Mouse (Mus musculus): Measurements from ENCODE around the gene S100z. TPM values are rescaled to one million over a fixed set of nuclear protein-coding genes. Genes with fewer than 3 reads are reported as not detected.

The S100z gene
- polyA plus RNA-seq, 1 experiment from 2014 or later: not detected

DNA sequence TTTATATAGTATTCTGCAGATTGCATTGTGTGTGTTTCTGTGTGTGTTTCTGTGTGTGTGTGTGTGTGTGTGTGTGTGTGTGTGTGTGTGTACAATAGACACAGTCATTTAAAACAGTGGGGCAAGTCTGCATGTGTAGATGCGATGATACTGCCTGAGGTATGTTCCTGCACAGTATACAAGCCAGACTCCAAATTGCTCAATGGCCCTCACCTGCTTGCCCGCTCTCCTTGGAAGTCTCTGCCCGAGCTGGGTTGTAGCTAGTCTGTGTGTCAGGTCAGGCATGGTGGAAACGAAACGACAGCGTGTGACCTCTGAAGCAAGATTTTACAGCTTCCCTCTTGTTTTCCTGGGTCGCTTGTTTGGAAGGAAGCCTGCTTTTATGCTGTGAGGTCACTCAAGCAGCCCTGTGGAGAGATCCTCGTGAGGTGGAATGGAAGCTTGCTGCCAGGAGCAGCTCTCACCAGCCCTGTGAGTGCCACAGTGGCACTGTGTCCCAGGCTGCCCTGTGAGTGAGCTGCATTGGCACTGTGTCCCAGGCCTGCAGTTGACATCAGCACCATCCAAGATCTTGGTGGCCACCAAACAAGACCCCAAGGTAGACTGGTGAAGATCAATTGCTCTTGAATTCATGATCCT lies 24.9 kb upstream of the S100z start:
- no peaks in the 10 kb centered on the region for H3K9me3 ChIP-seq (ENCODE audit: control insufficient read depth, low read length)
- no peaks in the 10 kb centered on the region for H3K27me3 ChIP-seq (replicated peaks; ENCODE audit: control insufficient read depth, insufficient read depth, low read length)
- H3K4me1 ChIP-seq (replicated peaks; ENCODE audit: control insufficient read depth, insufficient read depth, low read length): no peaks in the 10 kb centered on the region
- 73% methylated on average over 8 of the region's 8 CpGs for WGBS
- no peak overlapping the region for H3K4me2 ChIP-seq
- H3K27ac ChIP-seq (ENCODE audit: low read depth, low read length): no peak overlapping the region
- DNase-seq (ENCODE audit: low spot score) (no peak), ATAC-seq (replicated peaks; ENCODE audit: low FRiP score) (no peak)
- H3K36me3 ChIP-seq (ENCODE audit: control insufficient read depth, insufficient read depth, low read length): no peaks in the 10 kb centered on the region
- H3K4me3 ChIP-seq (ENCODE audit: low read depth, low read length): no peak overlapping the region
- no peak overlapping the region for H3K9ac ChIP-seq (ENCODE audit: low read depth, low read length)

- Histone ChIP-seq H3K36me3 (ENCODE audit: control insufficient read depth, insufficient read depth, low read length) (no peaks in the 10 kb centered on the region), H3K4me2 (no peak overlapping the region), H3K4me1 (replicated peaks; ENCODE audit: control insufficient read depth, insufficient read depth, low read length) (no peaks in the 10 kb centered on the region), H3K27me3 (replicated peaks; ENCODE audit: control insufficient read depth, insufficient read depth, low read length) (no peaks in the 10 kb centered on the region), H3K27ac (ENCODE audit: low read depth, low read length) (no peak overlapping the region), H3K9ac (ENCODE audit: low read depth, low read length) (no peak overlapping the region), H3K4me3 (ENCODE audit: low read depth, low read length) (no peak overlapping the region), H3K9me3 (ENCODE audit: control insufficient read depth, low read length) (no peaks in the 10 kb centered on the region)
- ATAC-seq (replicated peaks; ENCODE audit: low FRiP score) (no peak), DNase-seq (ENCODE audit: low spot score) (no peak)
- 85% methylated on average over 3 of the region's 3 CpGs for WGBS
Measured at GRCm38 (mm10) chr13:95496601-95497000, 18.1 kb upstream of the S100z start.

DNA sequence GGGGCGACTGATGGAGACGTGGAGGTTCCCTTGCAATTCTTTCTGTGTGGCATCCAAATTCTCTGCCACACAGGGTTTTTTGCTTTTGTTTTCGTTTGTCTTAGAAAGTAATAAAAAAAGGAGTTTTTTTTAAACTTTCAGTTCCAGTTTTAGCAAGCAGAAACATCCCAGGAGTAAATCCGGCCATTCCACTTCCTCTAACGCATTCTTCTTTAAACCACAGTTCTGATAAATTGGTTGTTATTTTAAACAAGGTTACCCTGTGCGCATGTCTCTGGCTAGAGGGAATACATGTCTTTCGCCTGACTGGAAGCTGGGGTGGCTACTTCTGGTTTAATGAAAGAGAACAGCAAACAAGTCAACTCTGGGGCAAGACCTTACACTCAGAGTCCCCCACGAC lies 16.3 kb upstream of the S100z start:
- H3K4me1 ChIP-seq (replicated peaks; ENCODE audit: control insufficient read depth, insufficient read depth, low read length): no peaks in the 10 kb centered on the region
- H3K36me3 ChIP-seq (ENCODE audit: control insufficient read depth, insufficient read depth, low read length): no peaks in the 10 kb centered on the region
- no peak overlapping the region for H3K4me3 ChIP-seq (ENCODE audit: low read depth, low read length)
- no peaks in the 10 kb centered on the region for H3K9me3 ChIP-seq (ENCODE audit: control insufficient read depth, low read length)
- ATAC-seq (replicated peaks; ENCODE audit: low FRiP score): no peak
- H3K27ac ChIP-seq (ENCODE audit: low read depth, low read length): no peak overlapping the region
- DNase-seq (ENCODE audit: low spot score): no peak
- WGBS: 56% methylated on average over 8 of the region's 8 CpGs
- H3K9ac ChIP-seq (ENCODE audit: low read depth, low read length): no peak overlapping the region
- H3K4me2 ChIP-seq: no peak overlapping the region
- no peaks in the 10 kb centered on the region for H3K27me3 ChIP-seq (replicated peaks; ENCODE audit: control insufficient read depth, insufficient read depth, low read length)

- WGBS: 62% methylated on average over 5 of the region's 5 CpGs
Measured at GRCm38 (mm10) chr13:95493296-95493695, 14.8 kb upstream of the S100z start.

DNA sequence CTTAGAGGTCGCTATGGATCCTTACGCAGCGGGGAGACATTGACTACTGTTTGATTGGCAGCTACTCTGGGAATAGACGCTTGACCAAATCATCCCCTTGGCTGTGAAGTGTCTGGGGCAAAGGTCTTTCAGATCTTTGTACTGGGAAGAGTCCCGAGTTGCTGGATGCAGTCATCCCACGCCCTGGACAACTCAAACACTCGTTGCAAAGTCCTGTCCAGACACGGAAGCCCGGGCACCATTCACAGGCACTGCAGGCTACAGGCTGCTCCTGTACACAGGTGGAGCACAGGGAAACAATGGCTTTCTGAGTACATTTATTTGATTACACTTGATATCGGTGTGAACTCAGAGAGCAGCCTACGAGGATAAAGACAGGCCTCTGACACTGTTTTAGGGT lies 12.8 kb upstream of the S100z start:
- H3K4me3 ChIP-seq (ENCODE audit: low read depth, low read length): no peak overlapping the region
- DNase-seq (ENCODE audit: low spot score) (no peak), ATAC-seq (replicated peaks; ENCODE audit: low FRiP score) (no peak)
- no peaks in the 10 kb centered on the region for H3K27me3 ChIP-seq (replicated peaks; ENCODE audit: control insufficient read depth, insufficient read depth, low read length)
- H3K36me3 ChIP-seq (ENCODE audit: control insufficient read depth, insufficient read depth, low read length): no peaks in the 10 kb centered on the region
- H3K9ac ChIP-seq (ENCODE audit: low read depth, low read length): no peak overlapping the region
- 69% methylated on average over 11 of the region's 11 CpGs for WGBS
- no peak overlapping the region for H3K27ac ChIP-seq (ENCODE audit: low read depth, low read length)
- no peaks in the 10 kb centered on the region for H3K9me3 ChIP-seq (ENCODE audit: control insufficient read depth, low read length)
- no peak overlapping the region for H3K4me2 ChIP-seq
- no peaks in the 10 kb centered on the region for H3K4me1 ChIP-seq (replicated peaks; ENCODE audit: control insufficient read depth, insufficient read depth, low read length)

More at GRCm38 (mm10) chr13:95493296-95493695, 14.8 kb upstream of the S100z start:
- Histone ChIP-seq H3K4me2 (no peak overlapping the region), H3K36me3 (ENCODE audit: control insufficient read depth, insufficient read depth, low read length) (no peaks in the 10 kb centered on the region), H3K4me3 (ENCODE audit: low read depth, low read length) (no peak overlapping the region), H3K9ac (ENCODE audit: low read depth, low read length) (no peak overlapping the region), H3K4me1 (replicated peaks; ENCODE audit: control insufficient read depth, insufficient read depth, low read length) (no peaks in the 10 kb centered on the region), H3K9me3 (ENCODE audit: control insufficient read depth, low read length) (no peaks in the 10 kb centered on the region), H3K27me3 (replicated peaks; ENCODE audit: control insufficient read depth, insufficient read depth, low read length) (no peaks in the 10 kb centered on the region), H3K27ac (ENCODE audit: low read depth, low read length) (no peak overlapping the region)
- DNase-seq (ENCODE audit: low spot score) (no peak), ATAC-seq (replicated peaks; ENCODE audit: low FRiP score) (no peak)

DNA sequence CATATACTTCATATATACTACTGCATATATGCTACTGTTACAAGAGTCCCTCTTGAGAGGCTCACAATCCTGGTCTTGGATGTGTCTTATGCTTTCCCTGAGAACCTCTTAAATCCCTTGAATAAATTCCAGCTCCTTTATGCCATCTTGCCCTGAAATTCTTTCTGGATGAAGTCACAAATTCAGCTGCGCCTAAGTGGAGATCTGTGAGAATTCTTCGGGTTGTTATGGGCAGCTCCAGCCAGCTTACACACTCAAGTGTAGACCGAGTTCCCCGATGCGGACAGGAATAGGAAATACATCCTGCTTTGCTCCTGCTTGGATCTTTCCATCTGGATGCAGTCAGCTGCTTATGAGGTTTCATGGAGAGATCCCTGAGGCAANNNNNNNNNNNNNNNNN lies 6.1 kb upstream of the S100z start:
- no peak for DNase-seq (ENCODE audit: low spot score)
- Histone ChIP-seq H3K4me3 (ENCODE audit: low read depth, low read length) (no peak overlapping the region), H3K27ac (ENCODE audit: low read depth, low read length) (no peak overlapping the region), H3K4me1 (replicated peaks; ENCODE audit: control insufficient read depth, insufficient read depth, low read length) (no peaks in the 10 kb centered on the region), H3K9me3 (ENCODE audit: control insufficient read depth, low read length) (no peaks in the 10 kb centered on the region), H3K9ac (ENCODE audit: low read depth, low read length) (no peak overlapping the region), H3K36me3 (ENCODE audit: control insufficient read depth, insufficient read depth, low read length) (no peaks in the 10 kb centered on the region), H3K4me2 (no peak overlapping the region), H3K27me3 (replicated peaks; ENCODE audit: control insufficient read depth, insufficient read depth, low read length) (peaks cover 3% of the 10 kb centered on the region)
- no peak for ATAC-seq (replicated peaks; ENCODE audit: low FRiP score)
- WGBS: 53% methylated on average over 5 of the region's 5 CpGs

DNA sequence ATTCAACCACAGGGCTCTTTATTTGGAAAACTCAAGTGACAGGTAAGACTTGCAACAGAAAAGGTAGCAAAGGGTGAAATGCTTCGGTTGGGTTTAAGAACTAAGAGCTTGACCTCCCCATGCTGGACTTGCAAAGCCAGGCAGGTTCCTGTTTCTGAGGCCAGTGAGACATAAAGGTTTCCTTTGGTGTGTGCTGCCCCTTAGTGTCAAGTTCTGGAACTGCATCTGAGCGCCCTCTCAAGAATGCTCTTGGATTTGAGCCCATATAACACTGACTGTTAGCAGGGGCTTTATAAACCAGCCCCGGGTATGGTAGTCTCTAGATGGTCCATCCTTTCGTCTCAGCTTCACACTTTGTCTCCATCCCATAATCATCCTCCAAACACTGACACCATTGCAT lies 2.9 kb upstream of the S100z start:
- peak; percentile 73 for DNase-seq (ENCODE audit: low spot score)
- H3K36me3 ChIP-seq (ENCODE audit: control insufficient read depth, insufficient read depth, low read length): no peaks in the 10 kb centered on the region
- 11% methylated on average over 4 of the region's 4 CpGs for WGBS

DNA sequence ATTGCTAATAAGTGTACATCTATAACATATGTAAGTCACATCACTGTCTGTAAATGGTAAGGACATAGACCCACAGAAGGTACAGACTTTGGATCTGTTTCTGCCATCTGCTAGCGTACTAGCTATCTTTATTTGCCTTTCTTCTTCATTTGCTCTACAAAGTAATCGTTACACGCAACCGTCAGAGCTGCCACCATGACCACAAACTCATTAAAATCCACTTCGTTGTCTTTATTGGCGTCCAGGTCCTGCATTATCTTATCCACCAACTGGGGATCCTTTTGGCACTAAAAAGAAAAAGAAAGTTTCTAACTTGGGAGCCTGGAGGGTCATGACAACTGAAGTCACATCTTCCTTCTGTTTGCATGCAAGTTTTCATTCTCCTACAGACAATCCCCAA lies 1.3 kb downstream of the S100z start:
- ATAC-seq (replicated peaks; ENCODE audit: low FRiP score) (no peak), DNase-seq (ENCODE audit: low spot score) (no peak)
- Histone ChIP-seq H3K4me1 (replicated peaks; ENCODE audit: control insufficient read depth, insufficient read depth, low read length) (peaks cover 12% of the 10 kb centered on the region), H3K9me3 (ENCODE audit: control insufficient read depth, low read length) (no peaks in the 10 kb centered on the region), H3K27me3 (replicated peaks; ENCODE audit: control insufficient read depth, insufficient read depth, low read length) (peaks cover 6% of the 10 kb centered on the region), H3K9ac (ENCODE audit: low read depth, low read length) (no peak overlapping the region), H3K4me3 (ENCODE audit: low read depth, low read length) (no peak overlapping the region), H3K4me2 (no peak overlapping the region), H3K36me3 (ENCODE audit: control insufficient read depth, insufficient read depth, low read length) (no peaks in the 10 kb centered on the region), H3K27ac (ENCODE audit: low read depth, low read length) (no peak overlapping the region)
- 69% methylated on average over 6 of the region's 6 CpGs for WGBS

More for the DNA sequence above, 2.9 kb upstream of the S100z start:
- H3K4me1 ChIP-seq (replicated peaks; ENCODE audit: control insufficient read depth, insufficient read depth, low read length): no peaks in the 10 kb centered on the region
- no peak overlapping the region for H3K27ac ChIP-seq (ENCODE audit: low read depth, low read length)
- peaks cover 6% of the 10 kb centered on the region for H3K27me3 ChIP-seq (replicated peaks; ENCODE audit: control insufficient read depth, insufficient read depth, low read length)
- H3K9ac ChIP-seq (ENCODE audit: low read depth, low read length): no peak overlapping the region
- H3K4me2 ChIP-seq: no peak overlapping the region
- no peak overlapping the region for H3K4me3 ChIP-seq (ENCODE audit: low read depth, low read length)
- H3K9me3 ChIP-seq (ENCODE audit: control insufficient read depth, low read length): no peaks in the 10 kb centered on the region
- no peak for ATAC-seq (replicated peaks; ENCODE audit: low FRiP score)

DNA sequence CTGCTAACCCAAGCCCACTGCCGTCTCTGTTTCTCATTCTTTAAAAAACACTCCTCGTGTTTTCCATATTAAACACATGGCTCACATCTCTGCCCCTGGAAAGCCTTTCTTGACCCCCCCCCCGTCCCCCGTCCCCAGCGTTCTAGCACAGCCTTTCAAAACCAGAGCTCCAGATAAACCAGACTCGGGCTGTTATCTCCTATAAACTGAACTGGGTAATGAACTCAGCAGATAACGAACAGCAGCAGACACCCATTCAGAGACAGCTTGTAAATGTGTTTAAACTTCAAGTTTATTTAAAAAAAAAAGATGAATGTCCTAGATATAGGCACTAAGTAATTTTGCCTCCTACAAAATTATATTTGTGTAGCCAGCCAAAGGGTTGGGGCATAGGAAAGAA lies 3.4 kb downstream of the S100z start:
- H3K27ac ChIP-seq (ENCODE audit: low read depth, low read length): no peak overlapping the region
- peak; percentile 78; the same call in 1 of the 2 replicates for ATAC-seq (replicated peaks; ENCODE audit: low FRiP score)
- WGBS: 21% methylated on average over 7 of the region's 7 CpGs

More for the DNA sequence above, 3.4 kb downstream of the S100z start:
- Histone ChIP-seq H3K4me1 (replicated peaks; ENCODE audit: control insufficient read depth, insufficient read depth, low read length) (peaks cover 12% of the 10 kb centered on the region), H3K36me3 (ENCODE audit: control insufficient read depth, insufficient read depth, low read length) (no peaks in the 10 kb centered on the region), H3K9ac (ENCODE audit: low read depth, low read length) (no peak overlapping the region), H3K27me3 (replicated peaks; ENCODE audit: control insufficient read depth, insufficient read depth, low read length) (peaks cover 3% of the 10 kb centered on the region; the same call in 1 of the 2 replicates), H3K9me3 (ENCODE audit: control insufficient read depth, low read length) (no peaks in the 10 kb centered on the region), H3K4me2 (no peak overlapping the region), H3K4me3 (ENCODE audit: low read depth, low read length) (no peak overlapping the region)
- no peak for DNase-seq (ENCODE audit: low spot score)
